Mouse (Mus musculus) CH12.LX (cell line): ENCODE data around the gene Lrriq3. TPM values are rescaled to one million over a fixed set of nuclear protein-coding genes. Genes with fewer than 3 reads are reported as not detected.

Source experiments
- DNase-seq: peaks from one replicate; pipeline ENCODE4 v3.0.0-alpha.2; 2013; ENCODE audit errors: extremely low read depth
- H3K27ac ChIP-seq: 2 replicates; pipeline ENCODE4 v1.5.1; 2012; ENCODE audit warnings: low read depth, mild to moderate bottlenecking, control low read depth, moderate library complexity; ENCODE audit not compliant: insufficient read depth
- H3K27me3 ChIP-seq: replicated peaks from 2 replicates; pipeline ENCODE3; 2012; ENCODE audit warnings: inconsistent platforms
- H3K36me3 ChIP-seq, 2 experiments: replicated peaks in 1 of 2; 2 replicates each; pipeline versions ENCODE3 to v1.6.1; 2012; ENCODE audit warnings: inconsistent platforms in 1 of 2, low read length in 1 of 2, mild to moderate bottlenecking in 1 of 2, mixed read lengths in 1 of 2, moderate library complexity in 1 of 2; ENCODE audit not compliant: control insufficient read depth in 1 of 2, insufficient read depth in 1 of 2
- H3K4me1 ChIP-seq, 2 experiments: 2 replicates each; pipeline ENCODE4 v1.6.1; 2012; ENCODE audit warnings: inconsistent platforms in 1 of 2, moderate library complexity in 1 of 2; ENCODE audit not compliant: insufficient read depth in 2 of 2, control insufficient read depth in 1 of 2
- H3K4me2 ChIP-seq: 2 replicates; pipeline ENCODE4 v1.6.1; 2012; ENCODE audit warnings: low read depth, mild to moderate bottlenecking, control low read depth; ENCODE audit not compliant: poor library complexity, insufficient read depth, severe bottlenecking
- H3K4me3 ChIP-seq, 3 experiments: fragments of 150-350 bp in 1 of 3; sonication (generic) in 1 of 3; replicated peaks in 1 of 3; 2 replicates each; pipeline versions ENCODE3 to v1.5.1; 2011 to 2012; ENCODE audit warnings: low read depth in 2 of 3, low read length in 2 of 3, mild to moderate bottlenecking in 2 of 3, moderate library complexity in 2 of 3, control low read depth in 1 of 3, improper control_type of control experiment in 1 of 3, inconsistent platforms in 1 of 3, mixed read lengths in 1 of 3; ENCODE audit not compliant: poor library complexity in 1 of 3
- H3K79me2 ChIP-seq: replicated peaks from 2 replicates; pipeline ENCODE4 v1.6.1; 2012; ENCODE audit warnings: mild to moderate bottlenecking, moderate library complexity; ENCODE audit not compliant: control insufficient read depth, poor library complexity, insufficient read depth, severe bottlenecking; ENCODE audit errors: extremely low read depth
- H3K9ac ChIP-seq: 2 replicates; pipeline ENCODE4 v1.6.1; 2012; ENCODE audit warnings: low read depth, mild to moderate bottlenecking, control low read depth, moderate library complexity; ENCODE audit not compliant: insufficient read depth
- H3K9me3 ChIP-seq: replicated peaks from 2 replicates; pipeline ENCODE3; 2012; ENCODE audit warnings: low read length, inconsistent platforms, mixed read lengths
- BHLHE40 ChIP-seq: IDR thresholded peaks from 2 replicates; pipeline ENCODE4 v1.6.1; 2011; ENCODE audit warnings: mild to moderate bottlenecking, low read depth, low read length, improper control_type of control experiment
- CHD1 ChIP-seq: IDR thresholded peaks from 2 replicates; pipeline ENCODE4 v1.6.1; 2012; ENCODE audit warnings: low read depth, low read length, improper control_type of control experiment, inconsistent platforms
- CHD2 ChIP-seq: IDR thresholded peaks from 2 replicates; pipeline ENCODE4 v1.6.1; 2011; ENCODE audit warnings: low read length, improper control_type of control experiment
- ELF1 ChIP-seq: IDR thresholded peaks from 2 replicates; pipeline ENCODE4 v1.6.1; 2014; ENCODE audit warnings: low read depth, mild to moderate bottlenecking, inconsistent platforms, low read length, improper control_type of control experiment
- EP300 ChIP-seq: IDR thresholded peaks from 2 replicates; pipeline ENCODE4 v1.6.1; 2011; ENCODE audit warnings: low read length, improper control_type of control experiment
- ETS1 ChIP-seq: conservative IDR thresholded peaks from 2 replicates; pipeline ENCODE4 v1.6.1; 2012; ENCODE audit warnings: low read depth, mild to moderate bottlenecking, inconsistent platforms, low read length, improper control_type of control experiment, moderate library complexity
- HCFC1 ChIP-seq: IDR thresholded peaks from 2 replicates; pipeline ENCODE4 v1.6.1; 2012; ENCODE audit warnings: low read depth, mild to moderate bottlenecking, inconsistent platforms, low read length, improper control_type of control experiment
- KAT2A ChIP-seq: IDR thresholded peaks from 2 replicates; pipeline ENCODE4 v1.6.1; 2012; ENCODE audit warnings: low read length, improper control_type of control experiment, inconsistent platforms; ENCODE audit not compliant: insufficient replicate concordance
- MAX ChIP-seq: IDR thresholded peaks from 2 replicates; pipeline ENCODE4 v1.6.1; 2011; ENCODE audit warnings: low read length, improper control_type of control experiment
- MYC ChIP-seq: IDR thresholded peaks from 2 replicates; pipeline ENCODE4 v1.6.1; 2011; ENCODE audit warnings: low read depth, mild to moderate bottlenecking, improper control_type of control experiment, low read length
- NELFE ChIP-seq: IDR thresholded peaks from 2 replicates; pipeline ENCODE4 v1.6.1; 2011; ENCODE audit warnings: low read depth, low read length, improper control_type of control experiment
- NRF1 ChIP-seq: IDR thresholded peaks from 2 replicates; pipeline ENCODE4 v1.6.1; 2014; ENCODE audit warnings: low read depth, mild to moderate bottlenecking, inconsistent platforms, low read length, improper control_type of control experiment, moderate library complexity
- POLR2AphosphoS2 ChIP-seq: IDR thresholded peaks from 2 replicates; pipeline ENCODE4 v1.6.1; 2011; ENCODE audit warnings: low read depth, low read length, improper control_type of control experiment
- RAD21 ChIP-seq: IDR thresholded peaks from 2 replicates; pipeline ENCODE4 v1.6.1; 2011; ENCODE audit warnings: low read depth, mild to moderate bottlenecking, low read length, improper control_type of control experiment, moderate library complexity
- SIN3A ChIP-seq: IDR thresholded peaks from 2 replicates; pipeline ENCODE4 v1.6.1; 2012; ENCODE audit warnings: low read length, improper control_type of control experiment, inconsistent platforms
- TBP ChIP-seq: conservative IDR thresholded peaks from 2 replicates; pipeline ENCODE4 v1.6.1; 2011; ENCODE audit warnings: low read depth, low read length, improper control_type of control experiment
- TCF12 ChIP-seq: IDR thresholded peaks from 2 replicates; pipeline ENCODE4 v1.6.1; 2014; ENCODE audit warnings: low read depth, mild to moderate bottlenecking, inconsistent platforms, low read length, improper control_type of control experiment
- USF2 ChIP-seq: conservative IDR thresholded peaks from 2 replicates; pipeline ENCODE4 v1.6.1; 2011; ENCODE audit warnings: low read depth, low read length, improper control_type of control experiment
- ZMIZ1 ChIP-seq: IDR thresholded peaks from 2 replicates; pipeline ENCODE4 v1.6.1; 2012; ENCODE audit warnings: low read depth, mild to moderate bottlenecking, inconsistent platforms, low read length, improper control_type of control experiment
- ZNF384 ChIP-seq: IDR thresholded peaks from 2 replicates; pipeline ENCODE4 v1.6.1; 2012; ENCODE audit warnings: low read depth, low read length, improper control_type of control experiment, inconsistent platforms
- dilution Hi-C: fragments of 300-500 bp; cut with MboI; formaldehyde crosslinking; loops from 2 replicates; pipeline ENCODE4 v1.14.3; 2020; ENCODE audit warnings: low sequenced_read_pairs; ENCODE audit not compliant: extremely low pct_unique_long_range_greater_than_20kb, extremely low pct_ligation_motif_present
- in situ Hi-C: fragments of 300-500 bp; cut with MboI; formaldehyde crosslinking; loops from 3 replicates; pipeline ENCODE4 v1.14.3; 2019; ENCODE audit warnings: low sequenced_read_pairs, low pct_ligation_motif_present, low pct_unique_long_range_greater_than_20kb, mixed read lengths
- polyA plus RNA-seq: library from polyadenylated mRNA; unstranded; fragments of >175 nt; gene quantifications from 2 replicates; pipeline ENCODE4 v1.2.1, GENCODE M21; 2012; ENCODE audit warnings: low read depth; ENCODE audit not compliant: insufficient read length
- total RNA-seq, 2 experiments: library from RNA; depleted of rRNA; stranded (reverse); fragments of 300-350 nt in 1 of 2; fragments of >200 nt in 1 of 2; gene quantifications; 2 replicates each; pipeline ENCODE4 v1.2.3; 2012 to 2014

The Lrriq3 gene
- total and polyA plus RNA-seq, 3 experiments = 0.51 to 1.7 (median 0.68) TPM

- H3K36me3 ChIP-seq = no peaks in the 10 kb centered on the region
- no peak for DNase-seq
- no peak for TF ChIP-seq ETS1
- TF ChIP-seq MYC = no peak
- no peak for TF ChIP-seq TBP
- TF ChIP-seq CHD2 = no peak
- no peak for TF ChIP-seq NELFE
- TF ChIP-seq NRF1 = no peak
- TF ChIP-seq ELF1 = no peak
- no peak for TF ChIP-seq EP300
- no peak for TF ChIP-seq MAX
- TF ChIP-seq POLR2AphosphoS2 = no peak
- TF ChIP-seq RAD21 = no peak
- TF ChIP-seq TCF12 = no peak
- no peak for TF ChIP-seq KAT2A
- TF ChIP-seq USF2 = no peak
- TF ChIP-seq ZMIZ1 = no peak
- TF ChIP-seq, all 38 proteins: peak for 0
- H3K9me3 ChIP-seq = no peaks in the 10 kb centered on the region
- H3K27ac ChIP-seq = no peak overlapping the region
- dilution Hi-C loops (no loop called here), in situ Hi-C loops (no loop called here)
- H3K79me2 ChIP-seq = no peaks in the 10 kb centered on the region
- H3K4me1 ChIP-seq = peaks cover 0 to 17% of the 10 kb centered on the region in 2 experiments; a peak in 2 of 4 replicates
- H3K9ac ChIP-seq = no peak overlapping the region
- H3K4me3 ChIP-seq = no peak overlapping the region
- H3K4me2 ChIP-seq = no peak overlapping the region
- no peaks in the 10 kb centered on the region for H3K27me3 ChIP-seq
Observed at GRCm38 (mm10) chr3:155053189-155053588, 40.0 kb upstream of the Lrriq3 start.

- in situ Hi-C loops = no loop called here
- H3K9ac ChIP-seq = no peak within 1 kb of the TSS
- no peak within 1 kb of the TSS for H3K27ac ChIP-seq
- no peak within 1 kb of the TSS for H3K4me2 ChIP-seq
- TF ChIP-seq CHD1 (no peak), ZNF384 (no peak), SIN3A (no peak), MAX (no peak), BHLHE40 (no peak), TCF12 (no peak), MYC (no peak), HCFC1 (no peak), EP300 (no peak), ZMIZ1 (no peak)
- H3K4me3 ChIP-seq = no peak within 1 kb of the TSS
- no peaks in the 10 kb centered on the region for H3K9me3 ChIP-seq
- H3K27me3 ChIP-seq = no peaks in the 10 kb centered on the region
- no peaks in the 10 kb centered on the region for H3K79me2 ChIP-seq
- no peak for DNase-seq
- H3K36me3 ChIP-seq = no peaks in the 10 kb centered on the region
- dilution Hi-C loops = no loop called here
- H3K4me1 ChIP-seq = peaks cover 0 to 17% of the 10 kb centered on the region in 2 experiments; a peak in 2 of 4 replicates
Observed at GRCm38 (mm10) chr3:155055231-155055916, 37.9 kb upstream of the Lrriq3 start, which contains the start of gene Tnni3k. Gene Tnni3k (minus strand): TSS chr3:155055407.
